Comparison of ENCODE assay signal across 9 mouse cellular contexts in genomic region chr16:23258429-23258822, GRCm38 (mm10). TPM values are rescaled to one million over a fixed set of nuclear protein-coding genes. Genes with fewer than 3 reads are reported as not detected.
DNase-seq lines count a peak whose midpoint lies in the region; ATAC-seq and TF ChIP-seq lines count a peak whose summit lies in the region.
"Had no signal": no experiment of that assay in that cellular context is flagged by ENCODE, and none has a peak within 500 bp of the region (broad histone marks: within the 10 kb centered on the region; RNA-seq: fewer than 3 reads in every experiment).

No protein-coding gene starts in this region.

- H3K9me3 ChIP-seq in intestine, embryonic 14.5 days (ENCODE audit: control insufficient read depth, low read length), result no peaks in the 10 kb centered on the region
- no peaks in the 10 kb centered on the region for H3K9me3 ChIP-seq in intestine, embryonic 15.5 days
- H3K9me3 ChIP-seq in limb, embryonic 12.5 days, result no peaks in the 10 kb centered on the region

- H3K27ac ChIP-seq in intestine, embryonic 14.5 days (ENCODE audit: low read depth), result peak overlapping the region; percentile 25; the same call in 1 of the 2 replicates
- H3K27ac ChIP-seq in intestine, embryonic 15.5 days, result no peak overlapping the region
- H3K27ac ChIP-seq in testis, adult 2 months (ENCODE audit: control insufficient read depth, insufficient read depth, low read depth, low read length), result peak overlapping the region; percentile 18; the same call in 1 of the 2 replicates
- peak overlapping the region; percentile 75 for H3K27ac ChIP-seq in limb, embryonic 12.5 days

- H3K36me3 ChIP-seq in intestine, embryonic 14.5 days (ENCODE audit: control insufficient read depth, insufficient read depth, low read length), result no peaks in the 10 kb centered on the region
- H3K36me3 ChIP-seq in intestine, embryonic 15.5 days, result no peaks in the 10 kb centered on the region
- no peaks in the 10 kb centered on the region for H3K36me3 ChIP-seq in testis, adult 2 months (ENCODE audit: control insufficient read depth, insufficient read depth, low read length)
- peaks cover 4% of the 10 kb centered on the region; the same call in 1 of the 2 replicates for H3K36me3 ChIP-seq in limb, embryonic 12.5 days

- no peaks in the 10 kb centered on the region for H3K27me3 ChIP-seq in intestine, embryonic 14.5 days (replicated peaks; ENCODE audit: control insufficient read depth, insufficient read depth, low read length)
- no peaks in the 10 kb centered on the region for H3K27me3 ChIP-seq in intestine, embryonic 15.5 days (replicated peaks)
- H3K27me3 ChIP-seq in testis, adult 2 months (ENCODE audit: control insufficient read depth, insufficient read depth, low read length), result no peaks in the 10 kb centered on the region
- no peaks in the 10 kb centered on the region for H3K27me3 ChIP-seq in limb, embryonic 12.5 days

- WGBS in intestine, embryonic 14.5 days, result 29% methylated on average over 7 of the region's 7 CpGs
- WGBS in intestine, embryonic 15.5 days, result 47% methylated on average over 7 of the region's 7 CpGs
- 17% methylated on average over 7 of the region's 7 CpGs for WGBS in limb, embryonic 12.5 days

- no peak overlapping the region for H3K9ac ChIP-seq in intestine, embryonic 14.5 days (ENCODE audit: low read length)
- no peak overlapping the region for H3K9ac ChIP-seq in intestine, embryonic 15.5 days
- H3K9ac ChIP-seq in limb, embryonic 12.5 days (replicated peaks), result no peak overlapping the region

- H3K4me2 ChIP-seq in intestine, embryonic 14.5 days (ENCODE audit: low read length), result no peak overlapping the region
- no peak overlapping the region for H3K4me2 ChIP-seq in intestine, embryonic 15.5 days (replicated peaks)
- no peak overlapping the region for H3K4me2 ChIP-seq in limb, embryonic 12.5 days
- H3K4me2 ChIP-seq: liver, embryonic 11.5 days had no signal

- DNase-seq in intestine, embryonic 14.5 days (ENCODE audit: low spot score), result no peak
- DNase-seq in testis, postnatal 14 days (ENCODE audit: low spot score), result no peak
- no peak for DNase-seq in right cerebral cortex, postnatal 14 days
- DNase-seq in cerebellum, adult 9-10 months, result no peak

- no peak for TF ChIP-seq CTCF in testis, adult 2 months (IDR thresholded peaks at IDR 0.05; ENCODE audit: control insufficient read depth, insufficient read depth, insufficient replicate concordance, low read depth, low read length)

- H3K4me3 ChIP-seq in intestine, embryonic 14.5 days (ENCODE audit: low read depth, low read length), result no peak overlapping the region
- no peak overlapping the region for H3K4me3 ChIP-seq in intestine, embryonic 15.5 days (replicated peaks)
- H3K4me3 ChIP-seq in testis, adult 2 months (ENCODE audit: control insufficient read depth, low read depth, low read length), result no peak overlapping the region
- no peak overlapping the region for H3K4me3 ChIP-seq in limb, embryonic 12.5 days (replicated peaks)

- no peak for TF ChIP-seq POLR2A in testis, adult 2 months (IDR thresholded peaks at IDR 0.05; ENCODE audit: control insufficient read depth, low read depth, low read length)

- ATAC-seq in intestine, embryonic 14.5 days (replicated peaks; ENCODE audit: low FRiP score, low TSS enrichment, low read depth), result 0 out of 2 replicates have a peak, but pooled peaks have one; percentile 38
- no peak for ATAC-seq in intestine, embryonic 15.5 days
- ATAC-seq in limb, embryonic 12.5 days (ENCODE audit: insufficient number of reproducible peaks, insufficient read depth, low FRiP score, low TSS enrichment, low read depth), result no peak
- ATAC-seq in erythroid progenitor cell, adult 5-6 weeks (replicated peaks; ENCODE audit: low FRiP score, poor library complexity, severe bottlenecking), result no peak

- H3K4me1 ChIP-seq in intestine, embryonic 14.5 days (replicated peaks; ENCODE audit: control insufficient read depth, insufficient read depth, low read length), result peaks cover 11% of the 10 kb centered on the region
- peaks cover 6% of the 10 kb centered on the region; the same call in 1 of the 2 replicates for H3K4me1 ChIP-seq in intestine, embryonic 15.5 days (replicated peaks)
- no peaks in the 10 kb centered on the region; the same call in 1 of the 2 replicates for H3K4me1 ChIP-seq in testis, adult 2 months (ENCODE audit: control insufficient read depth, insufficient read depth, low read length)
- H3K4me1 ChIP-seq in limb, embryonic 12.5 days (replicated peaks), result peaks cover 52% of the 10 kb centered on the region

RNA-seq across cellular contexts. Expression of gene St6gal1, which starts 33.9 kb away (rescaled TPM):
- 22.4 and 26.7 TPM in 2 replicates for polyA plus RNA-seq in intestine, embryonic 14.5 days (2014; fragmentation: Nextera tagmentation; extraction: Ambion mirVana)
- polyA plus RNA-seq in intestine, embryonic 15.5 days (2015; fragmentation: Nextera tagmentation; extraction: Ambion mirVana), result 15.7 and 17.5 TPM in 2 replicates
- polyA plus RNA-seq in testis, adult 2 months (2012; rRNA removed), result 3.6 and 4.2 TPM in 2 replicates
- polyA plus RNA-seq in limb, embryonic 12.5 days (2016; fragmentation: Nextera tagmentation; extraction: Ambion mirVana), result 21.5 and 24.1 TPM in 2 replicates
- total RNA-seq in erythroid progenitor cell, adult 5-6 weeks (2015; ENCODE audit: low replicate concordance), result 4.3 and 7.5 TPM in 2 replicates
- total RNA-seq in erythroid progenitor cell, adult 5-6 weeks (2017; ENCODE audit: low replicate concordance), result 3.2 and 3.9 TPM in 2 replicates
